8 mouse cellular contexts compared by ENCODE assay signal in genomic region chr11:58979661-58980060, GRCm38 (mm10). TPM values are rescaled to one million over a fixed set of nuclear protein-coding genes. Genes with fewer than 3 reads are reported as not detected.
DNase-seq lines count a peak whose midpoint lies in the region; ATAC-seq and TF ChIP-seq lines count a peak whose summit lies in the region.

No protein-coding gene starts in this region.

- no peak for TF ChIP-seq EP300 in CH12.LX (IDR thresholded peaks at IDR 0.05; ENCODE audit: low read length)

- no peaks in the 10 kb centered on the region for H3K9me3 ChIP-seq in CH12.LX (replicated peaks; ENCODE audit: low read length)
- no peaks in the 10 kb centered on the region for H3K9me3 ChIP-seq in forebrain, embryonic 16.5 days (ENCODE audit: control insufficient read depth, low read length)
- H3K9me3 ChIP-seq in liver, embryonic 12.5 days (replicated peaks) = no peaks in the 10 kb centered on the region
- no peaks in the 10 kb centered on the region for H3K9me3 ChIP-seq in neural tube, embryonic 12.5 days

- 51% methylated on average over 7 of the region's 7 CpGs for WGBS in cerebellum, adult 2 months
- WGBS in forebrain, embryonic 16.5 days = 79% methylated on average over 7 of the region's 7 CpGs
- 66% methylated on average over 7 of the region's 7 CpGs for WGBS in liver, embryonic 12.5 days (ENCODE audit: insufficient replicate concordance)
- WGBS in neural tube, embryonic 12.5 days = 84% methylated on average over 7 of the region's 7 CpGs

- DNase-seq in cerebellum, adult 2 months = no peak
- DNase-seq in cerebellum, postnatal 36 days = no peak
- DNase-seq in CH12.LX (ENCODE audit: extremely low read depth) = no peak
- DNase-seq in left cerebral cortex, adult 18-20 months (ENCODE audit: low spot score in 2 of 2) = no peak
- no peak for DNase-seq in c-Kit-positive CD71-positive TER-119-positive erythroid progenitor cells, embryonic 14.5 days (ENCODE audit: low spot score)

- H3K36me3 ChIP-seq in CH12.LX (replicated peaks in 1 of 2; ENCODE audit: control insufficient read depth in 1 of 2, insufficient read depth in 1 of 2, low read length in 1 of 2) = peaks cover 21 to 53% of the 10 kb centered on the region in 2 experiments
- peaks cover 10% of the 10 kb centered on the region for H3K36me3 ChIP-seq in forebrain, embryonic 16.5 days (ENCODE audit: control insufficient read depth, insufficient read depth)
- H3K36me3 ChIP-seq in liver, embryonic 12.5 days = peaks cover 49% of the 10 kb centered on the region
- peaks cover 24% of the 10 kb centered on the region for H3K36me3 ChIP-seq in neural tube, embryonic 12.5 days

- no peak for TF ChIP-seq CTCF in cerebellum, adult 2 months (IDR thresholded peaks at IDR 0.05; ENCODE audit: borderline replicate concordance, insufficient read depth, low read depth, low read length)
- no peak for TF ChIP-seq CTCF in CH12.LX (conservative IDR thresholded peaks at IDR 0.05 in 1 of 2, IDR thresholded peaks at IDR 0.05 in 1 of 2; ENCODE audit: low read depth in 2 of 2, low read length in 2 of 2)

- dilution Hi-C loops in CH12.LX (cut with MboI; ENCODE audit: extremely low pct_ligation_motif_present, extremely low pct_unique_long_range_greater_than_20kb, low sequenced_read_pairs) = no loop called here

- no peak overlapping the region for H3K27ac ChIP-seq in cerebellum, adult 2 months (ENCODE audit: insufficient read depth, low read length)
- 0 out of 2 replicates have a peak overlapping the region, but pooled peaks have one; percentile 13 for H3K27ac ChIP-seq in CH12.LX (ENCODE audit: insufficient read depth, low read depth)
- H3K27ac ChIP-seq in forebrain, embryonic 16.5 days (ENCODE audit: low read length) = no peak overlapping the region
- peak overlapping the region; percentile 42 for H3K27ac ChIP-seq in liver, embryonic 12.5 days
- H3K27ac ChIP-seq in neural tube, embryonic 12.5 days = no peak overlapping the region

- H3K27me3 ChIP-seq in cerebellum, adult 2 months (ENCODE audit: control insufficient read depth, insufficient read depth, low read length) = no peaks in the 10 kb centered on the region
- no peaks in the 10 kb centered on the region for H3K27me3 ChIP-seq in CH12.LX (replicated peaks)
- H3K27me3 ChIP-seq in forebrain, embryonic 16.5 days (replicated peaks; ENCODE audit: control insufficient read depth, insufficient read depth, low read length) = no peaks in the 10 kb centered on the region
- no peaks in the 10 kb centered on the region for H3K27me3 ChIP-seq in liver, embryonic 12.5 days (replicated peaks)
- no peaks in the 10 kb centered on the region for H3K27me3 ChIP-seq in neural tube, embryonic 12.5 days (replicated peaks)

- ATAC-seq in forebrain, embryonic 16.5 days = no peak
- ATAC-seq in liver, embryonic 12.5 days = no peak
- ATAC-seq in neural tube, embryonic 12.5 days (ENCODE audit: low FRiP score, low read depth) = no peak

- H3K4me3 ChIP-seq in cerebellum, adult 2 months (replicated peaks; ENCODE audit: insufficient read depth, low read depth, low read length) = peak overlapping the region; percentile 23
- H3K4me3 ChIP-seq in CH12.LX (replicated peaks in 1 of 3; ENCODE audit: low read depth in 2 of 3, low read length in 2 of 3, poor library complexity in 1 of 3) = peak overlapping the region; percentile 70 to 99 (median 96)
- peak overlapping the region; percentile 4; the same call in 1 of the 2 replicates for H3K4me3 ChIP-seq in forebrain, embryonic 16.5 days (replicated peaks; ENCODE audit: low read length)
- H3K4me3 ChIP-seq in liver, embryonic 12.5 days = peak overlapping the region; percentile 96
- H3K4me3 ChIP-seq in neural tube, embryonic 12.5 days = peak overlapping the region; percentile 3; the same call in 1 of the 2 replicates

- in situ Hi-C loops in CH12.LX (cut with MboI; ENCODE audit: low pct_ligation_motif_present, low pct_unique_long_range_greater_than_20kb, low sequenced_read_pairs) = no loop called here

- no peak for TF ChIP-seq RAD21 in CH12.LX (IDR thresholded peaks at IDR 0.05; ENCODE audit: low read depth, low read length)

- H3K9ac ChIP-seq in CH12.LX (ENCODE audit: insufficient read depth, low read depth) = peak overlapping the region; percentile 86
- peak overlapping the region; percentile 3; the same call in 1 of the 2 replicates for H3K9ac ChIP-seq in forebrain, embryonic 16.5 days (replicated peaks; ENCODE audit: low read depth, low read length)
- peak overlapping the region; percentile 95 for H3K9ac ChIP-seq in liver, embryonic 12.5 days
- peak overlapping the region; percentile 90; the same call in 1 of the 2 replicates for H3K9ac ChIP-seq in neural tube, embryonic 12.5 days

- H3K79me2 ChIP-seq in CH12.LX (replicated peaks; ENCODE audit: control insufficient read depth, extremely low read depth, insufficient read depth, poor library complexity, severe bottlenecking) = peaks cover 50% of the 10 kb centered on the region

- no peak for TF ChIP-seq POLR2A in cerebellum, adult 2 months (IDR thresholded peaks at IDR 0.05; ENCODE audit: borderline replicate concordance, insufficient read depth, low read length)
- no peak for TF ChIP-seq POLR2A in CH12.LX (IDR thresholded peaks at IDR 0.05; ENCODE audit: low read depth, low read length)

- H3K4me2 ChIP-seq in CH12.LX (ENCODE audit: insufficient read depth, low read depth, poor library complexity, severe bottlenecking) = peak overlapping the region; percentile 64
- peak overlapping the region; percentile 94 for H3K4me2 ChIP-seq in forebrain, embryonic 16.5 days (ENCODE audit: low read length)
- H3K4me2 ChIP-seq in liver, embryonic 12.5 days = peak overlapping the region; percentile 91
- peak overlapping the region; percentile 98 for H3K4me2 ChIP-seq in neural tube, embryonic 12.5 days (replicated peaks)

- peaks cover 20% of the 10 kb centered on the region for H3K4me1 ChIP-seq in cerebellum, adult 2 months (ENCODE audit: control insufficient read depth, insufficient read depth, low read length)
- peaks cover 25 to 56% of the 10 kb centered on the region in 2 experiments for H3K4me1 ChIP-seq in CH12.LX (ENCODE audit: control insufficient read depth in 1 of 2, insufficient read depth in 2 of 2)
- H3K4me1 ChIP-seq in forebrain, embryonic 16.5 days (replicated peaks; ENCODE audit: control insufficient read depth, insufficient read depth, low read length) = peaks cover 40% of the 10 kb centered on the region
- peaks cover 62% of the 10 kb centered on the region for H3K4me1 ChIP-seq in liver, embryonic 12.5 days
- peaks cover 43% of the 10 kb centered on the region for H3K4me1 ChIP-seq in neural tube, embryonic 12.5 days

TF ChIP-seq in CH12.LX, 34 proteins besides CTCF, POLR2A, EP300 and RAD21 (continues in another document):
- no peak for TF ChIP-seq CHD1 (IDR thresholded peaks at IDR 0.05; ENCODE audit: low read depth, low read length)

RNA-seq across cellular contexts. Expression of gene Trim11, which starts 1.8 kb away (rescaled TPM):
- polyA plus RNA-seq in cerebellum, adult 2 months (2012; rRNA removed) = 25.3 and 27.5 TPM in 2 replicates
- total RNA-seq in CH12.LX (2012; rRNA removed) (32.5 and 33.2 TPM in 2 replicates), CH12.LX (2014; rRNA removed) (22.5 and 23.2 TPM in 2 replicates)
- polyA plus RNA-seq in CH12.LX (2012; ENCODE audit: insufficient read length, low read depth) = 21.8 and 23.0 TPM in 2 replicates
- polyA plus RNA-seq in forebrain, embryonic 16.5 days (2015; fragmentation: Nextera tagmentation; extraction: Ambion mirVana) = 24.7 and 26.4 TPM in 2 replicates
- polyA plus RNA-seq in liver, embryonic 12.5 days (2016; fragmentation: Nextera tagmentation; extraction: Ambion mirVana) = 11.2 and 11.5 TPM in 2 replicates
- 20.5 TPM in 2 replicates for polyA plus RNA-seq in neural tube, embryonic 12.5 days (2016; fragmentation: Nextera tagmentation; extraction: Ambion mirVana)
- 10 to 100 TPM; 22.5 to 25.4 TPM for total RNA-seq in left cerebral cortex, adult 18-20 months (2021)

RNA-seq across cellular contexts. Expression of gene Hist3h2a, which starts 25.2 kb away (rescaled TPM):
- polyA plus RNA-seq in cerebellum, adult 2 months (2012; rRNA removed) = 41.3 and 43.2 TPM in 2 replicates
- total RNA-seq in CH12.LX (2012; rRNA removed) = 97.2 and 125 TPM in 2 replicates
- 4.4 and 6.1 TPM in 2 replicates for total RNA-seq in CH12.LX (2014; rRNA removed)
- polyA plus RNA-seq in CH12.LX (2012; ENCODE audit: insufficient read length, low read depth) = 0.79 and 1.2 TPM in 2 replicates
- 150 and 152 TPM in 2 replicates for polyA plus RNA-seq in forebrain, embryonic 16.5 days (2015; fragmentation: Nextera tagmentation; extraction: Ambion mirVana)
- 14.3 and 16.9 TPM in 2 replicates for polyA plus RNA-seq in liver, embryonic 12.5 days (2016; fragmentation: Nextera tagmentation; extraction: Ambion mirVana)
- polyA plus RNA-seq in neural tube, embryonic 12.5 days (2016; fragmentation: Nextera tagmentation; extraction: Ambion mirVana) = 91.6 and 103 TPM in 2 replicates
- 10 to 100 TPM; 62.8 to 63.7 TPM for total RNA-seq in left cerebral cortex, adult 18-20 months (2021)

RNA-seq across cellular contexts. Expression of gene Trim17, which starts 25.2 kb away (rescaled TPM):
- polyA plus RNA-seq in cerebellum, adult 2 months (2012; rRNA removed) = 3.5 and 4.8 TPM in 2 replicates
- total RNA-seq in CH12.LX (2012; rRNA removed) (0.21 and 0.47 TPM in 2 replicates), CH12.LX (2014; rRNA removed) (not detected in 2 replicates)
- 0.20 and 0.49 TPM in 2 replicates for polyA plus RNA-seq in CH12.LX (2012; ENCODE audit: insufficient read length, low read depth)
- polyA plus RNA-seq in forebrain, embryonic 16.5 days (2015; fragmentation: Nextera tagmentation; extraction: Ambion mirVana) = 1.8 and 2.0 TPM in 2 replicates
- 0.07 and 0.13 TPM in 2 replicates for polyA plus RNA-seq in liver, embryonic 12.5 days (2016; fragmentation: Nextera tagmentation; extraction: Ambion mirVana)
- polyA plus RNA-seq in neural tube, embryonic 12.5 days (2016; fragmentation: Nextera tagmentation; extraction: Ambion mirVana) = 0.84 and 1.0 TPM in 2 replicates
- 1 to 10 TPM; 4.0 to 5.0 TPM for total RNA-seq in left cerebral cortex, adult 18-20 months (2021)

RNA-seq across cellular contexts. Expression of gene Hist3h2ba, which starts 30.9 kb away (rescaled TPM):
- 154 and 186 TPM in 2 replicates for polyA plus RNA-seq in cerebellum, adult 2 months (2012; rRNA removed)
- total RNA-seq in CH12.LX (2012; rRNA removed) (0.34 TPM in 1 of 2 replicates, not detected in the other), CH12.LX (2014; rRNA removed) (not detected in 2 replicates)
- not detected in 2 replicates for polyA plus RNA-seq in CH12.LX (2012; ENCODE audit: insufficient read length, low read depth)
- polyA plus RNA-seq in forebrain, embryonic 16.5 days (2015; fragmentation: Nextera tagmentation; extraction: Ambion mirVana) = 389 and 395 TPM in 2 replicates
- polyA plus RNA-seq in liver, embryonic 12.5 days (2016; fragmentation: Nextera tagmentation; extraction: Ambion mirVana) = 5.3 and 5.7 TPM in 2 replicates
- 167 and 246 TPM in 2 replicates for polyA plus RNA-seq in neural tube, embryonic 12.5 days (2016; fragmentation: Nextera tagmentation; extraction: Ambion mirVana)
- 100 to 1,000 TPM in 1 of 2 experiments, 10 to 100 TPM in 1; 99.3 to 112 TPM for total RNA-seq in left cerebral cortex, adult 18-20 months (2021)

RNA-seq across cellular contexts. Expression of gene Rnf187, which starts 40.9 kb away (rescaled TPM):
- polyA plus RNA-seq in cerebellum, adult 2 months (2012; rRNA removed) = 578 and 589 TPM in 2 replicates
- total RNA-seq in CH12.LX (2012; rRNA removed) (185 and 230 TPM in 2 replicates), CH12.LX (2014; rRNA removed) (175 and 188 TPM in 2 replicates)
- 181 and 195 TPM in 2 replicates for polyA plus RNA-seq in CH12.LX (2012; ENCODE audit: insufficient read length, low read depth)
- polyA plus RNA-seq in forebrain, embryonic 16.5 days (2015; fragmentation: Nextera tagmentation; extraction: Ambion mirVana) = 423 and 435 TPM in 2 replicates
- polyA plus RNA-seq in liver, embryonic 12.5 days (2016; fragmentation: Nextera tagmentation; extraction: Ambion mirVana) = 200 and 207 TPM in 2 replicates
- 594 and 608 TPM in 2 replicates for polyA plus RNA-seq in neural tube, embryonic 12.5 days (2016; fragmentation: Nextera tagmentation; extraction: Ambion mirVana)
- total RNA-seq in left cerebral cortex, adult 18-20 months (2021) = 100 to 1,000 TPM; 485 to 490 TPM

Comparison
In these comparisons a context has a peak if more than half of its experiments do, and no peak if none do; other contexts are left out.
1. H3K27ac ChIP-seq: peak in CH12.LX (single experiment) and liver, embryonic 12.5 days (single experiment); none in cerebellum, adult 2 months (single experiment), forebrain, embryonic 16.5 days (single experiment) and neural tube, embryonic 12.5 days (single experiment).
2. H3K4me3 ChIP-seq: peak in every context shown above with its lines; median percentile 96 in CH12.LX; 96 in liver, embryonic 12.5 days; 23 in cerebellum, adult 2 months; 4 in forebrain, embryonic 16.5 days; 3 in neural tube, embryonic 12.5 days.
3. H3K9ac ChIP-seq: peak in every context shown above with its lines; median percentile 95 in liver, embryonic 12.5 days; 90 in neural tube, embryonic 12.5 days; 86 in CH12.LX; 3 in forebrain, embryonic 16.5 days.
4. Peak in every context shown above with its lines, with median percentiles within 50 percentile points of each other: H3K4me2 ChIP-seq.